Mouse (Mus musculus): Measurements from ENCODE around the gene Katnal1. TPM values are rescaled to one million over a fixed set of nuclear protein-coding genes. Genes with fewer than 3 reads are reported as not detected.

Katnal1 gene
- polyA plus RNA-seq, 1 experiment from 2014 or later: 25.3 TPM

- H3K9me3 ChIP-seq (replicated peaks; ENCODE audit: control insufficient read depth, low read length): no peaks in the 10 kb centered on the region
- H3K4me2 ChIP-seq (ENCODE audit: low read depth, low read length): no peak overlapping the region
- ATAC-seq (replicated peaks; ENCODE audit: insufficient number of reproducible peaks, low FRiP score, low TSS enrichment, low read depth): no peak
- H3K27me3 ChIP-seq (ENCODE audit: control insufficient read depth, insufficient read depth, low read length): no peaks in the 10 kb centered on the region
- H3K27ac ChIP-seq (replicated peaks; ENCODE audit: low read depth, low read length): no peak overlapping the region
- H3K9ac ChIP-seq (replicated peaks; ENCODE audit: low read length): no peak overlapping the region
- no peaks in the 10 kb centered on the region for H3K4me1 ChIP-seq (ENCODE audit: control insufficient read depth, insufficient read depth, low read length)
- no peak overlapping the region for H3K4me3 ChIP-seq (ENCODE audit: low read depth, low read length)
- WGBS: 73% methylated on average over 10 of the region's 10 CpGs
- DNase-seq (ENCODE audit: low spot score): no peak
- no peaks in the 10 kb centered on the region for H3K36me3 ChIP-seq (replicated peaks; ENCODE audit: control insufficient read depth, insufficient read depth, low read depth, low read length)
Measured at GRCm38 (mm10) chr5:148943444-148943843, 14.3 kb upstream of the Katnal1 start.

GRCm38 (mm10) chr5:148942957-148943356 is 13.8 kb upstream of the Katnal1 start:
- no peak for DNase-seq (ENCODE audit: low spot score)
- Histone ChIP-seq H3K9me3 (replicated peaks; ENCODE audit: control insufficient read depth, low read length) (no peaks in the 10 kb centered on the region), H3K4me2 (ENCODE audit: low read depth, low read length) (no peak overlapping the region), H3K9ac (replicated peaks; ENCODE audit: low read length) (no peak overlapping the region), H3K27ac (replicated peaks; ENCODE audit: low read depth, low read length) (no peak overlapping the region), H3K36me3 (replicated peaks; ENCODE audit: control insufficient read depth, insufficient read depth, low read depth, low read length) (no peaks in the 10 kb centered on the region), H3K4me3 (ENCODE audit: low read depth, low read length) (no peak overlapping the region), H3K4me1 (ENCODE audit: control insufficient read depth, insufficient read depth, low read length) (no peaks in the 10 kb centered on the region), H3K27me3 (ENCODE audit: control insufficient read depth, insufficient read depth, low read length) (no peaks in the 10 kb centered on the region)
- ATAC-seq (replicated peaks; ENCODE audit: insufficient number of reproducible peaks, low FRiP score, low TSS enrichment, low read depth): no peak
- WGBS: 70% methylated on average over 11 of the region's 11 CpGs

- no peaks in the 10 kb centered on the region for H3K27me3 ChIP-seq (ENCODE audit: control insufficient read depth, insufficient read depth, low read length)
- H3K4me2 ChIP-seq (ENCODE audit: low read depth, low read length): no peak overlapping the region
- H3K9me3 ChIP-seq (replicated peaks; ENCODE audit: control insufficient read depth, low read length): no peaks in the 10 kb centered on the region
- no peak overlapping the region for H3K9ac ChIP-seq (replicated peaks; ENCODE audit: low read length)
- DNase-seq (ENCODE audit: low spot score) (no peak), ATAC-seq (replicated peaks; ENCODE audit: insufficient number of reproducible peaks, low FRiP score, low TSS enrichment, low read depth) (no peak)
- no peaks in the 10 kb centered on the region for H3K4me1 ChIP-seq (ENCODE audit: control insufficient read depth, insufficient read depth, low read length)
- no peak overlapping the region for H3K27ac ChIP-seq (replicated peaks; ENCODE audit: low read depth, low read length)
- H3K4me3 ChIP-seq (ENCODE audit: low read depth, low read length): no peak overlapping the region
- no peaks in the 10 kb centered on the region for H3K36me3 ChIP-seq (replicated peaks; ENCODE audit: control insufficient read depth, insufficient read depth, low read depth, low read length)
- 92% methylated on average over 6 of the region's 6 CpGs for WGBS
Measured at GRCm38 (mm10) chr5:148942305-148942704, 13.2 kb upstream of the Katnal1 start.

- H3K9me3 ChIP-seq (replicated peaks; ENCODE audit: control insufficient read depth, low read length): no peaks in the 10 kb centered on the region
- H3K9ac ChIP-seq (replicated peaks; ENCODE audit: low read length): no peak overlapping the region
- no peaks in the 10 kb centered on the region for H3K4me1 ChIP-seq (ENCODE audit: control insufficient read depth, insufficient read depth, low read length)
- no peak overlapping the region for H3K4me3 ChIP-seq (ENCODE audit: low read depth, low read length)
- ATAC-seq (replicated peaks; ENCODE audit: insufficient number of reproducible peaks, low FRiP score, low TSS enrichment, low read depth): no peak
- H3K36me3 ChIP-seq (replicated peaks; ENCODE audit: control insufficient read depth, insufficient read depth, low read depth, low read length): no peaks in the 10 kb centered on the region
- DNase-seq (ENCODE audit: low spot score): no peak
- whole genome bisulfite sequencing: 88% methylated on average over 10 of the region's 10 CpGs
- no peak overlapping the region for H3K4me2 ChIP-seq (ENCODE audit: low read depth, low read length)
- no peaks in the 10 kb centered on the region for H3K27me3 ChIP-seq (ENCODE audit: control insufficient read depth, insufficient read depth, low read length)
- no peak overlapping the region for H3K27ac ChIP-seq (replicated peaks; ENCODE audit: low read depth, low read length)
Measured at GRCm38 (mm10) chr5:148941867-148942266, 12.7 kb upstream of the Katnal1 start.

- Histone ChIP-seq H3K27me3 (ENCODE audit: control insufficient read depth, insufficient read depth, low read length) (no peaks in the 10 kb centered on the region), H3K4me3 (ENCODE audit: low read depth, low read length) (no peak overlapping the region), H3K36me3 (replicated peaks; ENCODE audit: control insufficient read depth, insufficient read depth, low read depth, low read length) (no peaks in the 10 kb centered on the region), H3K4me2 (ENCODE audit: low read depth, low read length) (no peak overlapping the region), H3K9ac (replicated peaks; ENCODE audit: low read length) (no peak overlapping the region), H3K4me1 (ENCODE audit: control insufficient read depth, insufficient read depth, low read length) (no peaks in the 10 kb centered on the region), H3K27ac (replicated peaks; ENCODE audit: low read depth, low read length) (no peak overlapping the region), H3K9me3 (replicated peaks; ENCODE audit: control insufficient read depth, low read length) (no peaks in the 10 kb centered on the region)
- DNase-seq (ENCODE audit: low spot score): peak; percentile 39
- no peak for ATAC-seq (replicated peaks; ENCODE audit: insufficient number of reproducible peaks, low FRiP score, low TSS enrichment, low read depth)
- WGBS: 64% methylated on average over 11 of the region's 11 CpGs
Measured at GRCm38 (mm10) chr5:148939948-148940382, 10.8 kb upstream of the Katnal1 start.

- no peak overlapping the region for H3K27ac ChIP-seq (replicated peaks; ENCODE audit: low read depth, low read length)
- no peaks in the 10 kb centered on the region for H3K4me1 ChIP-seq (ENCODE audit: control insufficient read depth, insufficient read depth, low read length)
- ATAC-seq (replicated peaks; ENCODE audit: insufficient number of reproducible peaks, low FRiP score, low TSS enrichment, low read depth): no peak
- H3K4me2 ChIP-seq (ENCODE audit: low read depth, low read length): no peak overlapping the region
- no peaks in the 10 kb centered on the region for H3K27me3 ChIP-seq (ENCODE audit: control insufficient read depth, insufficient read depth, low read length)
- DNase-seq (ENCODE audit: low spot score): no peak
- H3K36me3 ChIP-seq (replicated peaks; ENCODE audit: control insufficient read depth, insufficient read depth, low read depth, low read length): no peaks in the 10 kb centered on the region
- no peaks in the 10 kb centered on the region for H3K9me3 ChIP-seq (replicated peaks; ENCODE audit: control insufficient read depth, low read length)
- no peak overlapping the region for H3K4me3 ChIP-seq (ENCODE audit: low read depth, low read length)
- WGBS: 86% methylated on average over 3 of the region's 3 CpGs
- H3K9ac ChIP-seq (replicated peaks; ENCODE audit: low read length): no peak overlapping the region
Measured at GRCm38 (mm10) chr5:148936516-148936951, 7.4 kb upstream of the Katnal1 start.

GRCm38 (mm10) chr5:148935871-148936270 is 6.8 kb upstream of the Katnal1 start:
- Histone ChIP-seq H3K9ac (replicated peaks; ENCODE audit: low read length) (no peak overlapping the region), H3K27ac (replicated peaks; ENCODE audit: low read depth, low read length) (no peak overlapping the region), H3K4me1 (ENCODE audit: control insufficient read depth, insufficient read depth, low read length) (no peaks in the 10 kb centered on the region), H3K27me3 (ENCODE audit: control insufficient read depth, insufficient read depth, low read length) (no peaks in the 10 kb centered on the region), H3K4me2 (ENCODE audit: low read depth, low read length) (no peak overlapping the region), H3K9me3 (replicated peaks; ENCODE audit: control insufficient read depth, low read length) (no peaks in the 10 kb centered on the region), H3K4me3 (ENCODE audit: low read depth, low read length) (no peak overlapping the region), H3K36me3 (replicated peaks; ENCODE audit: control insufficient read depth, insufficient read depth, low read depth, low read length) (no peaks in the 10 kb centered on the region)
- WGBS: 85% methylated on average over 6 of the region's 6 CpGs
- ATAC-seq (replicated peaks; ENCODE audit: insufficient number of reproducible peaks, low FRiP score, low TSS enrichment, low read depth) (no peak), DNase-seq (ENCODE audit: low spot score) (no peak)

- H3K4me3 ChIP-seq (ENCODE audit: low read depth, low read length): no peak overlapping the region
- H3K9ac ChIP-seq (replicated peaks; ENCODE audit: low read length): no peak overlapping the region
- no peak for ATAC-seq (replicated peaks; ENCODE audit: insufficient number of reproducible peaks, low FRiP score, low TSS enrichment, low read depth)
- H3K36me3 ChIP-seq (replicated peaks; ENCODE audit: control insufficient read depth, insufficient read depth, low read depth, low read length): no peaks in the 10 kb centered on the region
- WGBS: 42% methylated on average over 7 of the region's 7 CpGs
- no peaks in the 10 kb centered on the region for H3K4me1 ChIP-seq (ENCODE audit: control insufficient read depth, insufficient read depth, low read length)
- no peak for DNase-seq (ENCODE audit: low spot score)
- no peaks in the 10 kb centered on the region for H3K27me3 ChIP-seq (ENCODE audit: control insufficient read depth, insufficient read depth, low read length)
- H3K27ac ChIP-seq (replicated peaks; ENCODE audit: low read depth, low read length): no peak overlapping the region
- H3K9me3 ChIP-seq (replicated peaks; ENCODE audit: control insufficient read depth, low read length): no peaks in the 10 kb centered on the region
- no peak overlapping the region for H3K4me2 ChIP-seq (ENCODE audit: low read depth, low read length)
Measured at GRCm38 (mm10) chr5:148935071-148935821, 6.1 kb upstream of the Katnal1 start.
